Mouse (Mus musculus): ENCODE results near the gene Sash1. TPM values are rescaled to one million over a fixed set of nuclear protein-coding genes. Genes with fewer than 3 reads are reported as not detected.

Gene Sash1
- polyA plus RNA-seq (2014; fragmentation: Illumina TruSeq; extraction: RNeasy Lipid Tissue Mini Kit (QIAGEN cat#74804); ENCODE audit: low read depth, low replicate concordance): 27.7 TPM

DNA sequence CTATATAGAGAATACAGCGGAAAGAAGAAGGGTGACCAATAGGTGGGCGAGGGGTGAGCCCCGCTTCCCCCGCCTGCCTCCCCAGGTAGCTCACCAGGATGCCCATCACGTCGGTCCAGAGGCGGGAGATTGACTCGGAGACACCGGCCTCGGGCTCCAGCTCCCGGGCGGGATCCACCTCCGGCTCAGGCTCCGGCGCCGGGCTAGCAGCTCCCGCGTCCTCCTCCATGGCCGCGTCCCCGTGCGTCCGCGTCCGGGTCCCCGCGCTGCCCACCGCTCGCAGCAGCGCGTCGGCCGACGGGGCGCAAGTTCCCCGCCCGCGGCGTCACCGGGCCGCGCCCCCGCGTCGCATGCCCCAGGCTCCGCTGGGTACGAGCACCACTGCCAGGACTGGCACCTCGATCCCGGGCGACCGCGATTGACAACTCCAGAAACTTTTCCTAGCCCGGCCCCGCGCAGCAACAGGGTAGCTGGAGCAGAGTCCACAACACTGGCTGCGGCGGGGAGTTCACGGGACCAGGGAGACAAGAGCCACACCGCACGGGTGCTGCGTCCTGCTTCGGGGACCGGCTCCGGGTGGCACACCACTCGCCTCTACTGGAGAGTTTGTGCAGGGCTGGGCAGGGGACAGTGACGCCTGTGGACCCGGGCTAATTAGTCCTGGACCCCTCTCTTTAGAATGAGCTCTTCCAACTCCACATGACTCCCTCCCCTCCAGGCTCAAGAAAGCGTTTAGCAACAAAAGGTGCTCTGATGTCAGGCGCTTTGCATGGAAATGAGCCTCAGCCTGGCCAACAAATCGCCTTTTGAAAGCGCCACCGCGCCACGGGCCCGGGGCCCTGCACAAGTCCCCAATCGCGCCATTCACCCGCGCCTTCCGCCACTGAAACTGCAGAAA lies at the start of gene Sash1:
Sash1 (minus strand) TSS at position 441 of the 898 bp plus-strand sequence.

Data from adipose tissue, adult 10 weeks (tissue).